Mouse (Mus musculus) forebrain, embryonic 12.5 days (tissue): ENCODE results near the gene Garnl3. TPM values are rescaled to one million over a fixed set of nuclear protein-coding genes. Genes with fewer than 3 reads are reported as not detected.

Experiments used
- ATAC-seq: fragments of 200-750 bp; cut with Nextera tagmentation; 2 replicates; pipeline ENCODE4 v1.8.0; 2017; ENCODE audit warnings: moderate TSS enrichment; ENCODE audit not compliant: low FRiP score
- H3K27ac ChIP-seq: fragments of 300-500 bp; sonication (generic); 2 replicates; pipeline ENCODE4 v1.5.1; 2016; ENCODE audit warnings: mild to moderate bottlenecking
- H3K27me3 ChIP-seq: fragments of 300-500 bp; sonication (generic); 2 replicates; pipeline ENCODE4 v1.6.1; 2016; ENCODE audit warnings: mild to moderate bottlenecking
- H3K36me3 ChIP-seq: fragments of 300-500 bp; sonication (generic); replicated peaks from 2 replicates; pipeline ENCODE4 v1.6.1; 2016; ENCODE audit warnings: mild to moderate bottlenecking
- H3K4me1 ChIP-seq: fragments of 300-500 bp; sonication (generic); 2 replicates; pipeline ENCODE4 v1.6.1; 2016
- H3K4me2 ChIP-seq: fragments of 300-500 bp; sonication (generic); 2 replicates; pipeline ENCODE4 v1.6.1; 2016; ENCODE audit warnings: mild to moderate bottlenecking, moderate library complexity
- H3K4me3 ChIP-seq: fragments of 300-500 bp; sonication (generic); replicated peaks from 2 replicates; pipeline ENCODE4 v1.5.1; 2016; ENCODE audit warnings: mild to moderate bottlenecking
- H3K9ac ChIP-seq: fragments of 300-500 bp; sonication (generic); 2 replicates; pipeline ENCODE4 v1.6.1; 2016; ENCODE audit warnings: mild to moderate bottlenecking
- H3K9me3 ChIP-seq: fragments of 300-500 bp; sonication (generic); 2 replicates; pipeline ENCODE4 v1.6.1; 2016
- WGBS: fragments of 180-500 bp; shearing (Covaris S2); methylation state at CpG from one replicate; pipeline ENCODE4 v1.1.7; 2016; 5-methylcytosine and 5-hydroxymethylcytosine counted together
- polyA plus RNA-seq: library from polyadenylated mRNA; unstranded; fragments of >200 nt; fragmentation: Nextera tagmentation; extraction: Ambion mirVana; gene quantifications from 2 replicates; pipeline ENCODE4 v1.2.1, GENCODE M21; 2016

The Garnl3 gene
- polyA plus RNA-seq, 1 experiment from 2014 or later, result 14.5 TPM

GRCm38 (mm10) chr2:33169445-33169844 is 38.0 kb upstream of the Garnl3 start:
- no peak overlapping the region for H3K4me2 ChIP-seq
- ATAC-seq, result no peak
- no peak overlapping the region for H3K4me3 ChIP-seq
- H3K9me3 ChIP-seq, result no peaks in the 10 kb centered on the region
- peaks cover 8% of the 10 kb centered on the region; the same call in 1 of the 2 replicates for H3K27me3 ChIP-seq
- H3K4me1 ChIP-seq, result peaks cover 11% of the 10 kb centered on the region; the same call in 1 of the 2 replicates
- H3K27ac ChIP-seq, result no peak overlapping the region
- WGBS, result 82% methylated on average over 6 of the region's 6 CpGs
- peaks cover 33% of the 10 kb centered on the region for H3K36me3 ChIP-seq
- no peak overlapping the region for H3K9ac ChIP-seq

DNA sequence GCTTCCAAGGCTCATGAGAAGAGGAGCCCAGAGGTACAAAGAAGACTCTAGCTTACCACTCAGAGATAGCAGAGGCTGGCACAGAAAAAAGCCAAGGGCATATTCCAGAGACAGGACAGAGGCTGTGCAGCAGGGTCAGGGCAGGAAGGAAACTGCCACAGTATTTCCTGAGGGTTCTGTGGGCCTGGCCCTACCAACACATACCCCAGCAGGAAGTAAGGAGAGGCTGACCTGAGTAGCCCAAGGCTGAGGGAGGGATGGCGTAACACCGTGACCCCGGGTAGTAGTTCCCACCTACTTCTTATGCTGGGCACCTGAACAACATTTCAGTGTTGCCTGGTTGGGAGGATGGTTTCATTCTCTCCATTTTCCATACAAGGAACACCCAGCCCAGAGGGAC is 35.6 kb upstream of the Garnl3 start:
- Histone ChIP-seq H3K4me2 (no peak overlapping the region), H3K9me3 (no peaks in the 10 kb centered on the region), H3K27me3 (peaks cover 8% of the 10 kb centered on the region; the same call in 1 of the 2 replicates), H3K9ac (no peak overlapping the region), H3K27ac (no peak overlapping the region), H3K4me1 (peaks cover 11% of the 10 kb centered on the region; the same call in 1 of the 2 replicates), H3K36me3 (peaks cover 17% of the 10 kb centered on the region; the same call in 1 of the 2 replicates), H3K4me3 (no peak overlapping the region)
- 80% methylated on average over 3 of the region's 3 CpGs for WGBS
- ATAC-seq, result no peak

DNA sequence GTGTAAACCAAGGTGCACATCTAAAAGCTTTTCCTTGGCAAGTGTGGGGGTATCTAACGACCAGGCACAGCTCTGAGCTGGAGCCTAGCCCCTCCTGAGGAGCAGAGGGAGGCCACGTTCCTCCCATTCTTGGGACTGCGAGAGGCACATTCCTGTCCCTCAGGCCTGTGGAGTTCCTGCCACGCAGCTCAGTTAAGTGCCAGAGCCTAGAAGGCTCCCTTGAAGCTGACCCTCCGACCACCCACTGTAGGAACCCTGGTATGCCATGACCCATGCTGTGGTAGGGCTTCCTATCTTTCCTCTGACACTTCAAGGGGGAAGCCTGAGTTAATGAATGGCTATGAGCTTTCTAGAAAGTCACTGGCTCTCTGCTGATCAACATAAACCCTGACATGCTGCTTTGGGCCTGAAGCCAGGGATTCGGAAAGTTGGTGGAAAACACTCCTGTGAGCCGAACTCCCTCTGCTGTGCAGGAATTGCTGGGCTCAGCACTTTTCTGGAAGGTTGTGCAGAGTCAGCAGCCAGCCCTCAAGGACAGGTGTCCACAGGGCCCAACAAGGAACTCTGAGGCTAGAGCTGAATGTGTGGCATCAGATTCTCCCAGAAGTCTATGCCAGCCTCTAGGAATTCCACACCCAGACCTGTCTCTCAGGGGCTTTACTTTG is 34.4 kb upstream of the Garnl3 start:
- H3K9ac ChIP-seq, result no peak overlapping the region
- peaks cover 8% of the 10 kb centered on the region; the same call in 1 of the 2 replicates for H3K27me3 ChIP-seq
- H3K4me1 ChIP-seq, result peaks cover 5% of the 10 kb centered on the region; the same call in 1 of the 2 replicates
- no peak overlapping the region for H3K4me3 ChIP-seq
- no peak overlapping the region for H3K4me2 ChIP-seq
- no peak overlapping the region for H3K27ac ChIP-seq
- ATAC-seq, result no peak
- 70% methylated on average over 7 of the region's 7 CpGs for WGBS
- peaks cover 17% of the 10 kb centered on the region; the same call in 1 of the 2 replicates for H3K36me3 ChIP-seq
- H3K9me3 ChIP-seq, result no peaks in the 10 kb centered on the region

GRCm38 (mm10) chr2:33165229-33165628 is 33.8 kb upstream of the Garnl3 start:
- 90% methylated on average over 4 of the region's 4 CpGs for WGBS
- Histone ChIP-seq H3K9ac (no peak overlapping the region), H3K9me3 (no peaks in the 10 kb centered on the region), H3K4me1 (no peaks in the 10 kb centered on the region), H3K27me3 (peaks cover 8% of the 10 kb centered on the region; the same call in 1 of the 2 replicates), H3K27ac (no peak overlapping the region), H3K4me3 (no peak overlapping the region), H3K36me3 (peaks cover 17% of the 10 kb centered on the region; the same call in 1 of the 2 replicates), H3K4me2 (no peak overlapping the region)
- ATAC-seq, result no peak

- 80% methylated on average over 3 of the region's 3 CpGs for WGBS
- Histone ChIP-seq H3K9me3 (no peaks in the 10 kb centered on the region), H3K36me3 (peaks cover 17% of the 10 kb centered on the region; the same call in 1 of the 2 replicates), H3K4me2 (no peak overlapping the region), H3K27me3 (peaks cover 8% of the 10 kb centered on the region; the same call in 1 of the 2 replicates), H3K4me3 (no peak overlapping the region), H3K27ac (no peak overlapping the region), H3K4me1 (no peaks in the 10 kb centered on the region), H3K9ac (no peak overlapping the region)
- ATAC-seq, result no peak
Measured at GRCm38 (mm10) chr2:33164646-33165045, 33.2 kb upstream of the Garnl3 start.

GRCm38 (mm10) chr2:33162126-33162525 is 30.7 kb upstream of the Garnl3 start:
- Histone ChIP-seq H3K4me3 (no peak overlapping the region), H3K27me3 (no peaks in the 10 kb centered on the region), H3K36me3 (peaks cover 10% of the 10 kb centered on the region), H3K4me2 (no peak overlapping the region), H3K27ac (no peak overlapping the region), H3K9ac (no peak overlapping the region), H3K4me1 (no peaks in the 10 kb centered on the region), H3K9me3 (no peaks in the 10 kb centered on the region)
- WGBS, result 83% methylated on average over 2 of the region's 2 CpGs
- no peak for ATAC-seq

DNA sequence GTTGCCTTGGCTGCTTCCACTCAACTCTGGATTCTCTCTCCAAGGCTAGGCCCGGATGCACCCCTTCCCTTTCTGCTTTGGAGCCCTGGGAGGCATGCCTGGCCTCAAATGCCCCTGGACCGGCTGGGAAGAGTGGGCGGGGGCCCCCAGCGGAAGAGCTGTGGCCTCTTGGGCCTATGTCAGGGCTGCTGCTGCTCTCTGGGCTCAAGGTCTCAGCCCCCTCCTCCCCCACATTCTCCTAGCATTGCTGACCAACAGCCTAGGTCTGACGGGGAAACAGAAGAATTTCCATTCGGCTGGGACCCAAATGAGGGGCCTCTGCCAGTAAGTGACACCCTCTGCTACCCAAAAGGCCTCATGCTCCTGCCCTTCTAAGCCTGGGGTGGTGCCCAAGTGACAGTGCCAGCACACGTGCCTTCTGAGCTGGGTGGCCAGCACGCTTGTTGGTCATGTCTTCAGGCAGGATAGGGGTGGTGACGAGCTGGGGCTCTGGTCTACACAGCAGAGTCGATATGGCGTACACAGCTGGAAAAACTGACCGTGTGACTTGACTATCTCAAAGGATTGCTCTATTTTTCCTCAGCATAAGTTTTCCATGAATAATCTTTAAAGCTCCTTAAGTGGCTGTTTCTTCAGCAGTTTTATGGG is 29.0 kb upstream of the Garnl3 start:
- WGBS, result 83% methylated on average over 12 of the region's 12 CpGs
- Histone ChIP-seq H3K4me1 (no peaks in the 10 kb centered on the region), H3K4me3 (no peak overlapping the region), H3K27me3 (no peaks in the 10 kb centered on the region), H3K9ac (no peak overlapping the region), H3K36me3 (peaks cover 10% of the 10 kb centered on the region), H3K9me3 (no peaks in the 10 kb centered on the region), H3K27ac (no peak overlapping the region), H3K4me2 (no peak overlapping the region)
- no peak for ATAC-seq

DNA sequence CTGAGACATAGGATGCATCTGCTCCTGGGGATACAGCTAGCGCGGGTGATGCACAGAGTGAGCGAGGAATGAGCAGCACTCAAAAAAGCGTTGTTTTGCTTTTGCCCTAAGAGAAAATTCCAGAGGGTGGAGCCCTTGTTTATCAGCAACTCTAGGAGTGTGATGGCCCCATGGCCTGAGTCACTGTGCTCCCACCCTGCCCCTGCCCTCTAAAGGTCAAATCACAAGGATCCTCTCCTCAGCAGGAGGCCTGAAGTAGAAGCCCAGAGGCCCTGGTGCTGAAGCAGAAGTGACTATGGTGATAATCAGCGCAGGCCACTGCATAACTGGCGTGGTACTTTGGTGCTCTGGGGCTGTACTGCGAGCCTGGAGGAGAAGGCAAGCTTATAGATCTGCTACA is 28.1 kb upstream of the Garnl3 start:
- no peaks in the 10 kb centered on the region for H3K27me3 ChIP-seq
- no peak for ATAC-seq
- H3K9me3 ChIP-seq, result no peaks in the 10 kb centered on the region
- H3K36me3 ChIP-seq, result peaks cover 10% of the 10 kb centered on the region
- WGBS, result 88% methylated on average over 7 of the region's 7 CpGs
- no peaks in the 10 kb centered on the region for H3K4me1 ChIP-seq
- H3K4me2 ChIP-seq, result no peak overlapping the region
- H3K4me3 ChIP-seq, result no peak overlapping the region
- no peak overlapping the region for H3K27ac ChIP-seq
- H3K9ac ChIP-seq, result no peak overlapping the region

DNA sequence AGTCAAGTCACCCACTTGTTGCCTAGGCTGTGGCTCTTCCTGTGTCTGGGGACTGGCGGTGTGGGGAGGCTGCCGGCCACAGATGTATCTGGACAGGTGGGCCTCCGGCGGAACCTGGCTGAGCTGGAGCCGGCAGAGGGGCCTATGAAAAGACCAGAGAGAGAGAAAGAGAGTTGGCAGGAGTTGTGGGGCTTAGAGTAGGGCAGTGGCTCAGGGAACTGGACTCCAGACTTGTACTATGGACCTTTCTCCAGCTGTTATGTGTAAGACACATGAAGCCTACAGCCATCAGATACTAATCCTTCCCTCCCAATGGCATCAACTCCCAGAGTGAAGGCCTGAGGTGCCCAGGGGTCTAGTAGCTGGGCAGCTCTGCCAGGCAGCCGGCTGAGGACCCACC is 27.4 kb upstream of the Garnl3 start:
- Histone ChIP-seq H3K9me3 (no peaks in the 10 kb centered on the region), H3K27ac (no peak overlapping the region), H3K4me2 (no peak overlapping the region), H3K27me3 (no peaks in the 10 kb centered on the region), H3K9ac (no peak overlapping the region), H3K4me1 (no peaks in the 10 kb centered on the region), H3K36me3 (peaks cover 10% of the 10 kb centered on the region), H3K4me3 (no peak overlapping the region)
- ATAC-seq, result no peak
- 91% methylated on average over 6 of the region's 6 CpGs for WGBS

DNA sequence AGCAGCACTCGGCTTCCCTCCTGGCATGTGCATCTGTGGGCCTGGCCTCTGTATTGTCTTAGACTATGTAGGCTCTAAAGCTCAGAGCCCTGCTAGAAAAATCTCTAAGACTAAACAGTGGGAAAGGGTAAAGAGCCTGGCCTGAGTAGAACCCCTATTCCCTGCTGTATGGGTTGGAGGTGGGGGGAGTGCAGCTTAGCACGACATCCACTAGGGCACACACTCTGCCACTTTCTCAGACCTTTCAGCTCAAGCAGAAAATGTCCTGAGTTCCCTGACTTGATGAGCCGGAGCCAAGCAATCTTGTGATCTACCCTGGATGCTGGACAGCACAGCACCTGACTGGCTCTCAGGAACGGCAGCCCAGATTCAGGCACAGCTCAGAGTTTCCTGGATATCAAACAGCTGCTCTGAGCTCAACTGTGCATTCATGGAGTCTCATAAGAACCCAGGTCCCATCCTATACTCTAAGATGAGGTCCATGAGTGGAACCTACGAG is 24.9 kb upstream of the Garnl3 start:
- no peak overlapping the region for H3K4me2 ChIP-seq
- 80% methylated on average over 5 of the region's 5 CpGs for WGBS

DNA sequence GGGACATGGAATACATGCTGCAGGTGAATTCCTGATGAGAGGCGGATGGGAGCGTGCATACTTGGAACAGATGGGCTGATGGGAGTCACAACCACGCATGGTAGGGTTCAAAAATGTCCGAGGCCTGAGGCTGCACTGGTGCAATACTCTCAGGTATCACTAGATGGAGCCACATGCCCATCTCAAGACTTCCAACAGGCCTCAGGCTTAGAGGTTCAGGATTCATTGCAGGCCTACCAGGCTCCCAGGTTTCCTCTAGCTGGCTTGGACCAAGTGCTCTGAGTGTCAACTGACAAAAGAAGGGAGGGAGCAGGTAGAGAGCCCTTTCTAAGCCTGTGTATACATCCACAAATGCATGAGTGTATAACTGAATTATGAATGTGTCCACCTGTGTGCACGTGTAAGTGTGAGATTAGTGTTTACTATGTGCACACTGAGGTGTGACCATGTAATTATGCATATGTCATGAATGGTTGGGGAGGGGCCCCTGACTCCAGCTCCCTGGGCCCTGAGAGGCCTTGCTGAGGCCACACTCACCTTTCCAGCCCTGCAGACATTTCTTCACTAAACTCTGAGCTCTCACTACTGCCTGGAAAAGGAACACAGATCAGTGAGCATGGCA is 23.4 kb upstream of the Garnl3 start:
- Histone ChIP-seq H3K9ac (no peak overlapping the region), H3K4me1 (no peaks in the 10 kb centered on the region), H3K36me3 (peaks cover 10% of the 10 kb centered on the region), H3K9me3 (no peaks in the 10 kb centered on the region), H3K4me2 (no peak overlapping the region), H3K4me3 (no peak overlapping the region), H3K27ac (no peak overlapping the region), H3K27me3 (no peaks in the 10 kb centered on the region)
- ATAC-seq, result peak; percentile 55
- WGBS, result 34% methylated on average over 5 of the region's 5 CpGs

More for the DNA sequence above, 24.9 kb upstream of the Garnl3 start:
- Histone ChIP-seq H3K27ac (no peak overlapping the region), H3K9me3 (no peaks in the 10 kb centered on the region), H3K4me1 (no peaks in the 10 kb centered on the region), H3K36me3 (peaks cover 10% of the 10 kb centered on the region), H3K27me3 (no peaks in the 10 kb centered on the region), H3K4me3 (no peak overlapping the region), H3K9ac (no peak overlapping the region)
- ATAC-seq, result no peak

DNA sequence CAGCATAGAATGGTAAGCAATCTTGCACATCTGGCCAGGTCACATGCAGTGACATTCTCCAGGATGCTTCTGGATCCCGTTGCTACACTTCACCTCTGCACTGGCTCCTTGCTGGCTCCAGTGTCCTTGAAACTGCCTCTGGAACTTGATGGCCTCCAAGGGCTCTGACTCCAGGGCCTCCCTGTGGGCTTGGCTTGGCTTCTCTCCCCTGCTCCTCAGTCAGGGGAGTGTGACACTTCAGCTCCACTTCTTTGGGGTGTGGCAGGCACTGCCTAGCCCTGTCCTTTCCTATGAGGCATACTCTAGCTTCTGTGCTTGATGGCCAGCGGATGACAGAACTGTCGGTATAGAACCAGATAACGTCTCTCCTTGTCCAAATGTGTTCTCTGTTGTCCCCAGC is 15.5 kb upstream of the Garnl3 start:
- WGBS, result 89% methylated on average over 4 of the region's 4 CpGs
- no peak overlapping the region for H3K27ac ChIP-seq
- no peaks in the 10 kb centered on the region for H3K27me3 ChIP-seq
- ATAC-seq, result no peak
- no peaks in the 10 kb centered on the region for H3K9me3 ChIP-seq
- no peak overlapping the region for H3K4me3 ChIP-seq
- H3K9ac ChIP-seq, result no peak overlapping the region
- H3K36me3 ChIP-seq, result no peaks in the 10 kb centered on the region
- no peak overlapping the region for H3K4me2 ChIP-seq
- no peaks in the 10 kb centered on the region for H3K4me1 ChIP-seq
